Mouse (Mus musculus): Measurements from ENCODE around the gene Gm15517.

DNA sequence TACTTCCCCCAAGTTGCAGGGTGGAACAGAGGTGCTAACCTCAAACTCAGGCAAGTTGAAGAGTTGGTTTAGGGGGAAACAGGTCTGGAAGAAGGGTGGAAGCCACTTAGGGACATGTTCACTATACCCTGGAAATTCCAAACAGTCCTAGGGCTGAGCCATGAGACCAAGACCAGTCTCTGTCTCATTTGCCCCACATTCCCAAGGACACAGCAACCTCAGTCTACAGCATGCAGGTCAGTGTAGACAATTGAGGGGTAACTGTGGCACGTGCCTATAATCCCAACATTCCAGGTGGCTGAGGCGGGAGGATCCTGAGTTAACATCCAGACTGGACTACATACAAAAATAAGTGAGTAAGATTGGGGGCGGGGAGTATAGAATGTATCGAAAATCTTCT, 12.0 kb upstream of the Gm15517 start:
- TF ChIP-seq CTCF (IDR thresholded peaks at IDR 0.05; ENCODE audit: extremely low read depth, insufficient read length, insufficient replicate concordance, low read depth, low read length) (no peak), POLR2A (IDR thresholded peaks at IDR 0.05; ENCODE audit: low read depth, low read length) (no peak)

Measured in small intestine, adult 2 months (tissue).